Mouse (Mus musculus) mouse embryonic stem cell (cell line): ENCODE results near the gene Bptf.

Experiments used
- in situ Hi-C, 2 experiments: fragments of 300-500 bp; cut with MboI; formaldehyde crosslinking; loops; 1 replicate in 1 of 2; 3 replicates in 1 of 2; pipeline ENCODE4 v1.14.3; 2019 to 2020; ENCODE audit warnings: low sequenced_read_pairs in 2 of 2, low pct_unique_long_range_greater_than_20kb in 1 of 2, mixed read lengths in 1 of 2; ENCODE audit not compliant: unreplicated experiment in 1 of 2

Bptf gene

GRCm38 (mm10) chr11:107027431-107028274 lies 104.3 kb downstream of the Bptf start:
- in situ Hi-C loops: no loop called here

- in situ Hi-C loops: no loop called here
These were observed 105.1 kb downstream of the Bptf start for GRCm38 (mm10) chr11:107026554-107027430.

- in situ Hi-C loops: no loop called here
These were observed 106.3 kb downstream of the Bptf start, which contains the start of gene 1810010H24Rik for GRCm38 (mm10) chr11:107025411-107026321. TSS of gene 1810010H24Rik (plus strand) at chr11:107025681.

GRCm38 (mm10) chr11:107024406-107024805 lies 107.5 kb downstream of the Bptf start:
- in situ Hi-C loops: no loop called here

- in situ Hi-C loops: no loop called here
These were observed 109.8 kb downstream of the Bptf start for GRCm38 (mm10) chr11:107022050-107022683.

- in situ Hi-C loops: loop anchor here (10.0 kb wide), 1 partner anchor 135 kb away; no protein-coding TSS in a partner anchor
These were observed 112.2 kb downstream of the Bptf start for GRCm38 (mm10) chr11:107019722-107020121.

GRCm38 (mm10) chr11:107019318-107019717 lies 112.6 kb downstream of the Bptf start:
- in situ Hi-C loops: loop anchor here (10.0 kb wide), 1 partner anchor 135 kb away; no protein-coding TSS in a partner anchor

- in situ Hi-C loops: loop anchor here (10.0 kb wide), 1 partner anchor 136 kb away; no protein-coding TSS in a partner anchor
These were observed 113.3 kb downstream of the Bptf start for GRCm38 (mm10) chr11:107018606-107019005.

GRCm38 (mm10) chr11:107017339-107017886 lies 114.5 kb downstream of the Bptf start:
- in situ Hi-C loops: loop anchor here (10.0 kb wide), 1 partner anchor 137 kb away; no protein-coding TSS in a partner anchor

GRCm38 (mm10) chr11:107016893-107017292 lies 115.0 kb downstream of the Bptf start:
- in situ Hi-C loops: loop anchor here (10.0 kb wide), 1 partner anchor 138 kb away; no protein-coding TSS in a partner anchor

GRCm38 (mm10) chr11:107015535-107016187 lies 116.3 kb downstream of the Bptf start:
- in situ Hi-C loops: loop anchor here (10.0 kb wide), 1 partner anchor 139 kb away; no protein-coding TSS in a partner anchor

GRCm38 (mm10) chr11:107014597-107015309 lies 117.2 kb downstream of the Bptf start:
- in situ Hi-C loops: loop anchor here (10.0 kb wide), 1 partner anchor 140 kb away; no protein-coding TSS in a partner anchor

GRCm38 (mm10) chr11:107014020-107014585 lies 117.8 kb downstream of the Bptf start:
- in situ Hi-C loops: loop anchor here (10.0 kb wide), 1 partner anchor 141 kb away; no protein-coding TSS in a partner anchor

GRCm38 (mm10) chr11:107012324-107013017 lies 119.5 kb downstream of the Bptf start:
- in situ Hi-C loops: loop anchor here (10.0 kb wide), 1 partner anchor 142 kb away; no protein-coding TSS in a partner anchor
